Mouse (Mus musculus): ENCODE results near the gene Dnajc8.

- TF ChIP-seq CTCF (IDR thresholded peaks at IDR 0.05; ENCODE audit: borderline replicate concordance, insufficient read depth, low read length) (no peak), POLR2A (IDR thresholded peaks at IDR 0.05; ENCODE audit: low read depth, low read length) (no peak)
These were observed 42.9 kb upstream of the Dnajc8 start for GRCm38 (mm10) chr4:132492178-132493060.
